Mouse (Mus musculus): ENCODE measurements around the gene Rnf223. TPM values are rescaled to one million over a fixed set of nuclear protein-coding genes. Genes with fewer than 3 reads are reported as not detected.

Rnf223 gene
- polyA plus RNA-seq, 1 experiment from 2014 or later, result 0.19 TPM

- 91% methylated on average over 1 of the region's 1 CpGs for WGBS
- H3K9me3 ChIP-seq (ENCODE audit: low read length), result no peaks in the 10 kb centered on the region
These were observed 34.1 kb upstream of the Rnf223 start for GRCm38 (mm10) chr4:156096191-156096590.

GRCm38 (mm10) chr4:156097770-156098366 lies 32.4 kb upstream of the Rnf223 start:
- H3K4me1 ChIP-seq (ENCODE audit: insufficient read depth, low read length), result no peaks in the 10 kb centered on the region
- H3K27me3 ChIP-seq (ENCODE audit: insufficient read depth, low read length), result no peaks in the 10 kb centered on the region
- H3K27ac ChIP-seq (ENCODE audit: low read length), result no peak overlapping the region
- H3K9ac ChIP-seq (replicated peaks; ENCODE audit: low read length), result no peak overlapping the region
- no peaks in the 10 kb centered on the region for H3K9me3 ChIP-seq (ENCODE audit: low read length)
- H3K36me3 ChIP-seq (ENCODE audit: insufficient read depth, low read length), result no peaks in the 10 kb centered on the region
- no peak overlapping the region for H3K4me2 ChIP-seq (replicated peaks; ENCODE audit: low read depth, low read length)
- H3K4me3 ChIP-seq (ENCODE audit: low read length), result no peak overlapping the region
- ATAC-seq (ENCODE audit: low FRiP score, low TSS enrichment), result no peak
- 60% methylated on average over 9 of the region's 9 CpGs for WGBS

More at GRCm38 (mm10) chr4:156096191-156096590, 34.1 kb upstream of the Rnf223 start:
- H3K36me3 ChIP-seq (ENCODE audit: insufficient read depth, low read length), result no peaks in the 10 kb centered on the region
- no peak for ATAC-seq (ENCODE audit: low FRiP score, low TSS enrichment)
- no peak overlapping the region for H3K27ac ChIP-seq (ENCODE audit: low read length)
- no peak overlapping the region for H3K9ac ChIP-seq (replicated peaks; ENCODE audit: low read length)
- H3K27me3 ChIP-seq (ENCODE audit: insufficient read depth, low read length), result no peaks in the 10 kb centered on the region
- H3K4me1 ChIP-seq (ENCODE audit: insufficient read depth, low read length), result peaks cover 3% of the 10 kb centered on the region; the same call in 1 of the 2 replicates
- H3K4me3 ChIP-seq (ENCODE audit: low read length), result no peak overlapping the region
- H3K4me2 ChIP-seq (replicated peaks; ENCODE audit: low read depth, low read length), result no peak overlapping the region

- Histone ChIP-seq H3K4me2 (replicated peaks; ENCODE audit: low read depth, low read length) (no peak overlapping the region), H3K4me3 (ENCODE audit: low read length) (no peak overlapping the region), H3K4me1 (ENCODE audit: insufficient read depth, low read length) (no peaks in the 10 kb centered on the region), H3K36me3 (ENCODE audit: insufficient read depth, low read length) (no peaks in the 10 kb centered on the region), H3K27ac (ENCODE audit: low read length) (no peak overlapping the region), H3K27me3 (ENCODE audit: insufficient read depth, low read length) (no peaks in the 10 kb centered on the region), H3K9me3 (ENCODE audit: low read length) (no peaks in the 10 kb centered on the region), H3K9ac (replicated peaks; ENCODE audit: low read length) (no peak overlapping the region)
- 67% methylated on average over 6 of the region's 6 CpGs for WGBS
- no peak for ATAC-seq (ENCODE audit: low FRiP score, low TSS enrichment)
These were observed 30.9 kb upstream of the Rnf223 start for GRCm38 (mm10) chr4:156099427-156099826.

- 81% methylated on average over 5 of the region's 5 CpGs for WGBS
- no peak overlapping the region for H3K4me2 ChIP-seq (replicated peaks; ENCODE audit: low read depth, low read length)
- H3K27ac ChIP-seq (ENCODE audit: low read length), result no peak overlapping the region
- ATAC-seq (ENCODE audit: low FRiP score, low TSS enrichment), result no peak
- H3K4me3 ChIP-seq (ENCODE audit: low read length), result no peak overlapping the region
- H3K4me1 ChIP-seq (ENCODE audit: insufficient read depth, low read length), result no peaks in the 10 kb centered on the region
- no peak overlapping the region for H3K9ac ChIP-seq (replicated peaks; ENCODE audit: low read length)
- no peaks in the 10 kb centered on the region for H3K36me3 ChIP-seq (ENCODE audit: insufficient read depth, low read length)
- no peaks in the 10 kb centered on the region for H3K9me3 ChIP-seq (ENCODE audit: low read length)
- H3K27me3 ChIP-seq (ENCODE audit: insufficient read depth, low read length), result no peaks in the 10 kb centered on the region
These were observed 29.8 kb upstream of the Rnf223 start for GRCm38 (mm10) chr4:156100501-156100900.

GRCm38 (mm10) chr4:156101481-156101903 lies 28.8 kb upstream of the Rnf223 start:
- Histone ChIP-seq H3K9me3 (ENCODE audit: low read length) (no peaks in the 10 kb centered on the region), H3K9ac (replicated peaks; ENCODE audit: low read length) (no peak overlapping the region), H3K4me3 (ENCODE audit: low read length) (no peak overlapping the region), H3K4me2 (replicated peaks; ENCODE audit: low read depth, low read length) (no peak overlapping the region), H3K4me1 (ENCODE audit: insufficient read depth, low read length) (no peaks in the 10 kb centered on the region), H3K27ac (ENCODE audit: low read length) (no peak overlapping the region), H3K36me3 (ENCODE audit: insufficient read depth, low read length) (no peaks in the 10 kb centered on the region), H3K27me3 (ENCODE audit: insufficient read depth, low read length) (no peaks in the 10 kb centered on the region)
- no peak for ATAC-seq (ENCODE audit: low FRiP score, low TSS enrichment)
- 43% methylated on average over 3 of the region's 3 CpGs for WGBS

- 69% methylated on average over 4 of the region's 4 CpGs for WGBS
- H3K27me3 ChIP-seq (ENCODE audit: insufficient read depth, low read length), result no peaks in the 10 kb centered on the region
- ATAC-seq (ENCODE audit: low FRiP score, low TSS enrichment), result no peak
- H3K9ac ChIP-seq (replicated peaks; ENCODE audit: low read length), result no peak overlapping the region
- H3K36me3 ChIP-seq (ENCODE audit: insufficient read depth, low read length), result no peaks in the 10 kb centered on the region
- H3K9me3 ChIP-seq (ENCODE audit: low read length), result no peaks in the 10 kb centered on the region
- no peak overlapping the region for H3K4me2 ChIP-seq (replicated peaks; ENCODE audit: low read depth, low read length)
- no peak overlapping the region for H3K27ac ChIP-seq (ENCODE audit: low read length)
- no peaks in the 10 kb centered on the region for H3K4me1 ChIP-seq (ENCODE audit: insufficient read depth, low read length)
- no peak overlapping the region for H3K4me3 ChIP-seq (ENCODE audit: low read length)
These were observed 27.0 kb upstream of the Rnf223 start for GRCm38 (mm10) chr4:156103342-156103741.

GRCm38 (mm10) chr4:156108606-156109546 lies 21.4 kb upstream of the Rnf223 start:
- 21% methylated on average over 13 of the region's 13 CpGs for WGBS
- peak; percentile 77 for ATAC-seq (ENCODE audit: low FRiP score, low TSS enrichment)
- peak overlapping the region; percentile 92 for H3K4me3 ChIP-seq (ENCODE audit: low read length)
- no peaks in the 10 kb centered on the region for H3K9me3 ChIP-seq (ENCODE audit: low read length)
- H3K9ac ChIP-seq (replicated peaks; ENCODE audit: low read length), result peak overlapping the region; percentile 81
- H3K27ac ChIP-seq (ENCODE audit: low read length), result peak overlapping the region; percentile 90
- H3K36me3 ChIP-seq (ENCODE audit: insufficient read depth, low read length), result no peaks in the 10 kb centered on the region
- peaks cover 7% of the 10 kb centered on the region for H3K4me1 ChIP-seq (ENCODE audit: insufficient read depth, low read length)
- peak overlapping the region; percentile 57 for H3K4me2 ChIP-seq (replicated peaks; ENCODE audit: low read depth, low read length)
- H3K27me3 ChIP-seq (ENCODE audit: insufficient read depth, low read length), result no peaks in the 10 kb centered on the region

GRCm38 (mm10) chr4:156109570-156110331 lies 20.6 kb upstream of the Rnf223 start, which contains the start of gene 9430015G10Rik:
TSS of gene 9430015G10Rik (plus strand) at chr4:156109982.
- 0% methylated on average over 60 of the region's 60 CpGs for whole genome bisulfite sequencing

GRCm38 (mm10) chr4:156124077-156124476 lies 6.2 kb upstream of the Rnf223 start:
- H3K4me1 ChIP-seq (ENCODE audit: insufficient read depth, low read length), result no peaks in the 10 kb centered on the region
- H3K27me3 ChIP-seq (ENCODE audit: insufficient read depth, low read length), result no peaks in the 10 kb centered on the region
- H3K4me3 ChIP-seq (ENCODE audit: low read length), result no peak overlapping the region
- H3K36me3 ChIP-seq (ENCODE audit: insufficient read depth, low read length), result peaks cover 62% of the 10 kb centered on the region
- no peak overlapping the region for H3K9ac ChIP-seq (replicated peaks; ENCODE audit: low read length)
- no peak overlapping the region for H3K4me2 ChIP-seq (replicated peaks; ENCODE audit: low read depth, low read length)
- 97% methylated on average over 7 of the region's 7 CpGs for WGBS
- no peak overlapping the region for H3K27ac ChIP-seq (ENCODE audit: low read length)
- no peaks in the 10 kb centered on the region for H3K9me3 ChIP-seq (ENCODE audit: low read length)
- no peak for ATAC-seq (ENCODE audit: low FRiP score, low TSS enrichment)

More at GRCm38 (mm10) chr4:156109570-156110331, 20.6 kb upstream of the Rnf223 start, which contains the start of gene 9430015G10Rik:
- no peaks in the 10 kb centered on the region for H3K36me3 ChIP-seq (ENCODE audit: insufficient read depth, low read length)
- no peaks in the 10 kb centered on the region for H3K27me3 ChIP-seq (ENCODE audit: insufficient read depth, low read length)
- no peaks in the 10 kb centered on the region for H3K9me3 ChIP-seq (ENCODE audit: low read length)
- H3K4me3 ChIP-seq (ENCODE audit: low read length), result peak within 1 kb of the TSS; percentile 92
- ATAC-seq (ENCODE audit: low FRiP score, low TSS enrichment), result peak; percentile 99
- peak within 1 kb of the TSS; percentile 94 for H3K9ac ChIP-seq (replicated peaks; ENCODE audit: low read length)
- peak within 1 kb of the TSS; percentile 66 for H3K4me2 ChIP-seq (replicated peaks; ENCODE audit: low read depth, low read length)
- peak within 1 kb of the TSS; percentile 96 for H3K27ac ChIP-seq (ENCODE audit: low read length)
- H3K4me1 ChIP-seq (ENCODE audit: insufficient read depth, low read length), result peaks cover 7% of the 10 kb centered on the region
